Mouse (Mus musculus) cerebellum, adult 2 months (tissue): ENCODE data around the gene Bach2.

Experiments used
- CTCF ChIP-seq: fragments of 200-500 bp; IDR thresholded peaks from 2 replicates; pipeline ENCODE4 v1.5.1; 2011; ENCODE audit warnings: low read depth, mild to moderate bottlenecking, control low read depth, low read length, moderate library complexity, borderline replicate concordance; ENCODE audit not compliant: insufficient read depth
- POLR2A ChIP-seq: fragments of 200-500 bp; IDR thresholded peaks from 2 replicates; pipeline ENCODE4 v1.6.1; 2011; ENCODE audit warnings: low read length, control low read depth, borderline replicate concordance; ENCODE audit not compliant: insufficient read depth

DNA sequence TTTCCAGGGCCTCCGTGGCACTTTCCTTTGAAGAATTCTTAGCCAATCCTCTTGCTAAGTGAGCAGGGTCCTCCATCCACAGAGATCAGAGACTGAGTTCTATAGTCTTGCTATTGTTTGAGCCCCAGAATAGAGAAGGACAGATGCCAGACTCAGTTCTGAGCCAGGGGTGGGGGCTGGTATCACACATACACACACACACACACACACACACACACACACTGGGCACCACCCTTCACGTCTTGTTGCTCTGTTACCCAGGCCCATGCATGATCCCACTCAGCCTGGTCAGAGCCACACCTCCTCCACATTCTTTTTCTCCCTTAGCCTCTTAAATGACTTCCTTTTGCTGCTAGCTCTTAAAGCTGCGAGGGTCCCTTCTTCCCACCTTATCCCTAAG is 121.0 kb downstream of the Bach2 start:
- no peak for TF ChIP-seq CTCF
- TF ChIP-seq POLR2A, result no peak
